Mouse (Mus musculus) retina, postnatal 1 day (tissue): Measurements from ENCODE around the gene Olfr659.

ENCODE experiments used
- DNase-seq: peaks from one replicate; pipeline ENCODE4 v3.0.0-alpha.2; 2012

Olfr659 gene

GRCm38 (mm10) chr7:104666453-104666852, at the start of gene Olfr659:
Olfr659 (plus strand) TSS chr7:104666753.
- no peak for DNase-seq

- no peak for DNase-seq
Measured at GRCm38 (mm10) chr7:104624494-104624893, 42.1 kb upstream of the Olfr659 start, which contains the start of gene Olfr657. Olfr657 (plus strand) TSS chr7:104624794.

GRCm38 (mm10) chr7:104646841-104647482, 19.6 kb upstream of the Olfr659 start, which contains the start of gene Olfr658:
Olfr658 (minus strand) TSS chr7:104647305.
- peak; percentile 57 for DNase-seq

- DNase-seq, result no peak
Measured at GRCm38 (mm10) chr7:104686201-104686600, 19.6 kb downstream of the Olfr659 start, which contains the start of gene Olfr661. Olfr661 (plus strand) TSS chr7:104686501.
